Mouse (Mus musculus) frontal cortex, postnatal 25 days (tissue): Measurements from ENCODE around the gene Nwd1.
A peak's percentile ranks its signal among the peaks of the same experiment; 100 is the strongest.
"Not testable (repeated sequence)": the region's sequence is repeated elsewhere in the genome, so short reads cannot be mapped to it uniquely, and the experiment has no call there.

Experiments used
- DNase-seq, 2 experiments: peaks; one replicate each; pipeline ENCODE4 v3.0.0; 2022; ENCODE audit warnings: low spot score in 2 of 2

Gene Nwd1

GRCm38 (mm10) chr8:72646060-72646767 lies at the start of gene Nwd1:
Nwd1 (plus strand) TSS chr8:72646711.
- peak; percentile 81 to 82 for DNase-seq

- DNase-seq = no peak
These were observed 3.6 kb upstream of the Nwd1 start for GRCm38 (mm10) chr8:72642885-72643284.

- DNase-seq = peak; percentile 54 to 66
These were observed 1.9 kb upstream of the Nwd1 start for GRCm38 (mm10) chr8:72644601-72645000.

GRCm38 (mm10) chr8:72646768-72647143 lies 245 bp downstream of the Nwd1 start:
- no peak for DNase-seq

- no peak for DNase-seq
These were observed 4.2 kb downstream of the Nwd1 start for GRCm38 (mm10) chr8:72650697-72651096.

- DNase-seq = no peak
These were observed 8.3 kb downstream of the Nwd1 start for GRCm38 (mm10) chr8:72654565-72655521.

- DNase-seq = no peak
These were observed 9.0 kb downstream of the Nwd1 start for GRCm38 (mm10) chr8:72655522-72655912.

GRCm38 (mm10) chr8:72659967-72660366 lies 13.5 kb downstream of the Nwd1 start:
- DNase-seq = no peak

GRCm38 (mm10) chr8:72664107-72664652 lies 17.7 kb downstream of the Nwd1 start:
- DNase-seq = no peak

GRCm38 (mm10) chr8:72664757-72665156 lies 18.2 kb downstream of the Nwd1 start:
- no peak for DNase-seq

GRCm38 (mm10) chr8:72665405-72665804 lies 18.9 kb downstream of the Nwd1 start:
- no peak for DNase-seq

- DNase-seq = no peak
These were observed 22.4 kb downstream of the Nwd1 start for GRCm38 (mm10) chr8:72668925-72669324.

- DNase-seq = no peak
These were observed 26.3 kb downstream of the Nwd1 start for GRCm38 (mm10) chr8:72672802-72673201.

GRCm38 (mm10) chr8:72674184-72674583 lies 27.7 kb downstream of the Nwd1 start:
- no peak for DNase-seq

- no peak for DNase-seq
These were observed 29.9 kb downstream of the Nwd1 start for GRCm38 (mm10) chr8:72676436-72676835.

- not testable (repeated sequence) for DNase-seq
These were observed 30.3 kb downstream of the Nwd1 start for GRCm38 (mm10) chr8:72676844-72677243.

GRCm38 (mm10) chr8:72677331-72677730 lies 30.8 kb downstream of the Nwd1 start:
- DNase-seq = no peak

- DNase-seq = peak; percentile 59 to 68
These were observed 33.6 kb downstream of the Nwd1 start for GRCm38 (mm10) chr8:72680133-72680532.

- no peak for DNase-seq
These were observed 35.7 kb downstream of the Nwd1 start for GRCm38 (mm10) chr8:72682051-72682687.

GRCm38 (mm10) chr8:72683010-72683521 lies 36.6 kb downstream of the Nwd1 start:
- no peak for DNase-seq

- not testable (repeated sequence) for DNase-seq
These were observed 37.1 kb downstream of the Nwd1 start for GRCm38 (mm10) chr8:72683572-72684099.
